1 mouse cellular context compared by ENCODE assay signal in genomic region chr7:30563117-30563905, GRCm38 (mm10).
A peak's percentile ranks its signal among the peaks of the same experiment; 100 is the strongest.
TF ChIP-seq lines count a peak whose summit lies in the region.

Gene U2af1l4, plus strand, starts transcription at chr7:30563301.
Gene Gm49396, plus strand, starts transcription at chr7:30563344.
Gene Psenen, minus strand, starts transcription at chr7:30563627.

TF ChIP-seq in MEL, 35 proteins besides CTCF, POLR2A, EP300 and RAD21 (continued from another document):
- TF ChIP-seq ZNF384 (IDR thresholded peaks at IDR 0.05; ENCODE audit: low read depth, low read length), result peak; percentile 91
- TF ChIP-seq NELFE (IDR thresholded peaks at IDR 0.05; ENCODE audit: low read depth, low read length), result peak; percentile 56
- TF ChIP-seq ELF1 (IDR thresholded peaks at IDR 0.05; ENCODE audit: low read depth, low read length), result peak; percentile 70
- TF ChIP-seq MXI1 (IDR thresholded peaks at IDR 0.05; ENCODE audit: low read depth, low read length), result peak; percentile 37; the same call in 1 of the 2 replicates
- no peak for TF ChIP-seq SMC3 (IDR thresholded peaks at IDR 0.05; ENCODE audit: low read depth, low read length)
- TF ChIP-seq E2F4 (IDR thresholded peaks at IDR 0.05; ENCODE audit: borderline replicate concordance, low read depth, low read length), result no peak
